Mouse (Mus musculus) gonadal fat pad, adult 2 months (tissue): Measurements from ENCODE around the gene Dmrtc1c1. TPM values are rescaled to one million over a fixed set of nuclear protein-coding genes. Genes with fewer than 3 reads are reported as not detected.
"Not testable (repeated sequence)": the region's sequence is repeated elsewhere in the genome, so short reads cannot be mapped to it uniquely, and the experiment has no call there.

Experiments
- DNase-seq: peaks from one replicate; pipeline ENCODE4 v3.0.0-alpha.2; 2012; ENCODE audit warnings: low read depth
- polyA plus RNA-seq: library from polyadenylated mRNA; depleted of rRNA; stranded (reverse); fragments of >200 nt; gene quantifications from 2 replicates; pipeline ENCODE4 v1.2.3, GENCODE M21; 2012; rRNA removed

The Dmrtc1c1 gene
- not detected in 2 replicates for polyA plus RNA-seq

- DNase-seq: not testable (repeated sequence)
These were observed at the start of gene Dmrtc1c1 for GRCm38 (mm10) chrX:102802663-102803062. TSS of gene Dmrtc1c1 (plus strand) at chrX:102802963.

- DNase-seq: no peak
These were observed 36.9 kb upstream of the Dmrtc1c1 start for GRCm38 (mm10) chrX:102765878-102766277.

GRCm38 (mm10) chrX:102812311-102812710, 9.5 kb downstream of the Dmrtc1c1 start:
- no peak for DNase-seq

- DNase-seq: not testable (repeated sequence)
These were observed 51.8 kb downstream of the Dmrtc1c1 start, which contains the start of gene Dmrtc1c2 for GRCm38 (mm10) chrX:102854516-102854915. TSS of gene Dmrtc1c2 (minus strand) at chrX:102854616.

Other genes starting within 250 kb of the Dmrtc1c1 start
- 9.6 and 10.2 TPM in 2 replicates for gene Phka1, start 158.7 kb upstream of the Dmrtc1c1 start, polyA plus RNA-seq
- gene Gm3880, start 116.0 kb upstream of the Dmrtc1c1 start, polyA plus RNA-seq: not detected in 2 replicates
- gene Gm9112, start 95.3 kb upstream of the Dmrtc1c1 start, polyA plus RNA-seq: 0.48 TPM in 1 of 2 replicates, not detected in the other
- not detected in 2 replicates for gene Dmrtc1b, start 95.1 kb upstream of the Dmrtc1c1 start, polyA plus RNA-seq
- 0.18 and 0.20 TPM in 2 replicates for gene Dmrtc1c2, start 51.7 kb downstream of the Dmrtc1c1 start, polyA plus RNA-seq
- gene 1700031F05Rik, start 65.0 kb downstream of the Dmrtc1c1 start, polyA plus RNA-seq: 0.26 TPM in 1 of 2 replicates, not detected in the other
- gene Dmrtc1a, start 105.7 kb downstream of the Dmrtc1c1 start, polyA plus RNA-seq: 19.4 and 26.1 TPM in 2 replicates
- gene 1700011M02Rik, start 105.9 kb downstream of the Dmrtc1c1 start, polyA plus RNA-seq: not detected in 2 replicates
- 22.5 and 34.8 TPM in 2 replicates for gene 1700018G05Rik, start 125.4 kb downstream of the Dmrtc1c1 start, polyA plus RNA-seq